Mouse (Mus musculus) midbrain, embryonic 12.5 days (tissue): ENCODE measurements around the gene Smg5. TPM values are rescaled to one million over a fixed set of nuclear protein-coding genes. Genes with fewer than 3 reads are reported as not detected.
"Not testable (repeated sequence)": the region's sequence is repeated elsewhere in the genome, so short reads cannot be mapped to it uniquely, and the experiment has no call there.

Experiments
- ATAC-seq: fragments of 200-750 bp; cut with Nextera tagmentation; 2 replicates; pipeline ENCODE4 v1.8.0; 2017; ENCODE audit warnings: low read depth, moderate TSS enrichment, moderate library complexity; ENCODE audit not compliant: low FRiP score
- H3K27ac ChIP-seq: fragments of 300-500 bp; sonication (generic); replicated peaks from 2 replicates; pipeline ENCODE4 v1.5.1; 2016; ENCODE audit warnings: mild to moderate bottlenecking
- H3K27me3 ChIP-seq: fragments of 300-500 bp; sonication (generic); 2 replicates; pipeline ENCODE4 v1.6.1; 2016; ENCODE audit warnings: mild to moderate bottlenecking
- H3K36me3 ChIP-seq: fragments of 300-500 bp; sonication (generic); 2 replicates; pipeline ENCODE4 v1.6.1; 2016
- H3K4me1 ChIP-seq: fragments of 300-500 bp; sonication (generic); 2 replicates; pipeline ENCODE4 v1.6.1; 2016
- H3K4me2 ChIP-seq: fragments of 300-500 bp; sonication (generic); replicated peaks from 2 replicates; pipeline ENCODE4 v1.6.1; 2016; ENCODE audit warnings: mild to moderate bottlenecking, moderate library complexity
- H3K4me3 ChIP-seq: fragments of 300-500 bp; sonication (generic); 2 replicates; pipeline ENCODE4 v1.5.1; 2016; ENCODE audit warnings: mild to moderate bottlenecking
- H3K9ac ChIP-seq: fragments of 300-500 bp; sonication (generic); replicated peaks from 2 replicates; pipeline ENCODE4 v1.6.1; 2016; ENCODE audit warnings: mild to moderate bottlenecking, moderate library complexity
- H3K9me3 ChIP-seq: fragments of 300-500 bp; sonication (generic); 2 replicates; pipeline ENCODE4 v1.6.1; 2016; ENCODE audit warnings: mild to moderate bottlenecking
- WGBS: fragments of 180-500 bp; shearing (Covaris S2); methylation state at CpG from one replicate; pipeline ENCODE4 v1.1.7; 2016; 5-methylcytosine and 5-hydroxymethylcytosine counted together
- polyA plus RNA-seq: library from polyadenylated mRNA; unstranded; fragments of >200 nt; fragmentation: Nextera tagmentation; extraction: Ambion mirVana; gene quantifications from 2 replicates; pipeline ENCODE4 v1.2.1, GENCODE M21; 2016

The Smg5 gene
- polyA plus RNA-seq, 1 experiment from 2014 or later, result 101 TPM

- H3K36me3 ChIP-seq, result peaks cover 80% of the 10 kb centered on the region
- peaks cover 17% of the 10 kb centered on the region for H3K27me3 ChIP-seq
- H3K9ac ChIP-seq, result no peak overlapping the region
- 0 out of 2 replicates have a peak overlapping the region, but pooled peaks have one; percentile 15 for H3K27ac ChIP-seq
- no peaks in the 10 kb centered on the region for H3K9me3 ChIP-seq
- H3K4me1 ChIP-seq, result peaks cover 6% of the 10 kb centered on the region; the same call in 1 of the 2 replicates
- no peak overlapping the region for H3K4me2 ChIP-seq
- ATAC-seq, result no peak
- H3K4me3 ChIP-seq, result no peak overlapping the region
- WGBS, result 80% methylated on average over 3 of the region's 3 CpGs
Observed at GRCm38 (mm10) chr3:88359989-88360388, 23.9 kb downstream of the Smg5 start.

GRCm38 (mm10) chr3:88361096-88361495, 25.0 kb downstream of the Smg5 start:
- 79% methylated on average over 6 of the region's 6 CpGs for WGBS
- no peak overlapping the region for H3K9ac ChIP-seq
- H3K27ac ChIP-seq, result no peak overlapping the region
- no peak for ATAC-seq
- H3K4me3 ChIP-seq, result no peak overlapping the region
- peaks cover 6% of the 10 kb centered on the region; the same call in 1 of the 2 replicates for H3K4me1 ChIP-seq
- H3K27me3 ChIP-seq, result peaks cover 28% of the 10 kb centered on the region
- peaks cover 69% of the 10 kb centered on the region for H3K36me3 ChIP-seq
- H3K9me3 ChIP-seq, result no peaks in the 10 kb centered on the region
- no peak overlapping the region for H3K4me2 ChIP-seq

DNA sequence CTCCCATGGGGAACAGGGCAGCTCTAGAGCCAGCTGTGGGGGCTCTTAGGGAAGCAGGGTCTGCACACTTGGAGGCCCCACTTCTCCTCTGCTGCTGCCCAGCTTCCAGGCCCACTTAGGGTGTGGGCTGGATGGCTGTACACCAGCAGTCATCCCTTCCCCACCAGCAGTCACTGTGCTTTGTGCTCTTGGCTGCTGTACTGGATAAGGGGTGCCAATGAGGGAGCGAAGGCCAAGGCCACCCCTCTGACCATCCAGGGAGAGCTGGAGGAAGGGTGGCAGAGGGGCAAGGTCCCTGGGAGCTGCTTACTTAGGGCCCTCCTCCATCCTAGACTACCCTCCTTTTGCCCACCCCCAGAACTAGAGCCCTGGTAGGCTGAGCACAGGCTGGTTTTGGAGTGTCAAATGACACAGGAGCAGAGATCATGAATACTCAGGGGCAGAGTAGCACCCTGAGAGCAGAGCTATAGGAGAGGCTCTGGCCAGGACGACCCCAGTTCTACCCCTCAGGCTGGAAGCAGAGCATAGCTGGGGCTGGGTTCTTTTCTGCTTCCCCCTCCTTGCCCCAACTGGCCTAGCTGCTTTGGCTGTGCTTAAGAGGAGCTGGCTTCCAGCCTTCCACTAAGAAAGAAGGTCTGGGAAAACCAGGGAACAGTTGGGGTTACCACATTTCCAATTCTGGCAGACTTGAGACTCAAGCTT, 25.7 kb downstream of the Smg5 start:
- Histone ChIP-seq H3K4me2 (no peak overlapping the region), H3K9me3 (no peaks in the 10 kb centered on the region), H3K36me3 (peaks cover 62% of the 10 kb centered on the region), H3K27me3 (peaks cover 32% of the 10 kb centered on the region), H3K9ac (no peak overlapping the region), H3K27ac (no peak overlapping the region), H3K4me3 (no peak overlapping the region), H3K4me1 (peaks cover 6% of the 10 kb centered on the region; the same call in 1 of the 2 replicates)
- WGBS, result 87% methylated on average over 2 of the region's 2 CpGs
- no peak for ATAC-seq

DNA sequence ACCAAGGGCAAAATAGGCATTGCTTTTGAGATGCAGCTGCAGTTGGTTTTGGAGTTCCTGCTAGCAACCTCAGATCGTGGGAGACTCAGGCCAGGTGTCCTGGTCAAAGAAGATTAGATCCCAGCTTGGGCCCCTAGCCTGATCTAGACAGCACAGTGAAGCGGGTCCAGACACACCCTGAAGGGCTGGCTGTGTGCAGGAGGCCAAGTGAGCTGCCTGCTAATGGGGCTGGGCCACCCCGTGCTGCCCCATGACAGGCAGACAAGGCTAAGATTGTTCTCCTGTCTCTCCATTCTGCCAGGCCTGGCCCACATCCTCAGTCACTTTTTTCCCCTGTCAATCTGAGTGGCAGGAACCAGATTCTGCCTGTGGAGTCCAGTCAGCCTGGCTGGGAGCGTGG, 27.6 kb downstream of the Smg5 start:
- peaks cover 6% of the 10 kb centered on the region; the same call in 1 of the 2 replicates for H3K4me1 ChIP-seq
- no peak overlapping the region for H3K4me2 ChIP-seq
- no peak overlapping the region for H3K4me3 ChIP-seq
- peaks cover 32% of the 10 kb centered on the region for H3K27me3 ChIP-seq
- no peak overlapping the region for H3K27ac ChIP-seq
- no peaks in the 10 kb centered on the region for H3K9me3 ChIP-seq
- H3K36me3 ChIP-seq, result peaks cover 45% of the 10 kb centered on the region
- ATAC-seq, result no peak
- H3K9ac ChIP-seq, result no peak overlapping the region
- 68% methylated on average over 4 of the region's 4 CpGs for WGBS

DNA sequence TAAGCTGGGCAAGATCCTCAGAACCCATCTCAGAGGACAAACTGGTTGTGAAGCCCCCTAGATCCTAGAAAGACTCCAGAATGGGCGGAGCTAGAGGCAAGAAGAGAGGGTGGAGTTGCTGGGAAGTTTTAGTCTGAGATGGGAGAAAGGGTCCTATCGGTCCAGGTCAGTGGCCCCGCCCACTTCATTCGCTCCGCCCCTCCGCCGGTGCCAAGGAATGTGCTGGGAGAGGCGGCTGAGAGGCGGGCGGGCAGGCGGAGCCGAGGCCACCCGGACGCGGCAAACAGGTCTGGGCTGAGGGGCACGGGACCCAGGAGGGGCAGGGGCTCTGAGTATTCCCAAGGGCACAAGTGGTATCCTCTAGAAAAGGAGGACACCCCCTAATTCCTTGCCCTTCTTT, 28.3 kb downstream of the Smg5 start, which contains the start of gene Paqr6:
Paqr6 (plus strand) TSS at position 248 of the 400 bp plus-strand sequence.
- 2% methylated on average over 16 of the region's 16 CpGs for WGBS
- Histone ChIP-seq H3K36me3 (peaks cover 38% of the 10 kb centered on the region), H3K4me2 (no peak within 1 kb of the TSS; the same call in 1 of the 2 replicates), H3K27me3 (peaks cover 32% of the 10 kb centered on the region), H3K27ac (no peak within 1 kb of the TSS), H3K9ac (no peak within 1 kb of the TSS), H3K4me1 (peaks cover 5% of the 10 kb centered on the region; the same call in 1 of the 2 replicates), H3K9me3 (no peaks in the 10 kb centered on the region), H3K4me3 (no peak within 1 kb of the TSS)
- no peak for ATAC-seq

DNA sequence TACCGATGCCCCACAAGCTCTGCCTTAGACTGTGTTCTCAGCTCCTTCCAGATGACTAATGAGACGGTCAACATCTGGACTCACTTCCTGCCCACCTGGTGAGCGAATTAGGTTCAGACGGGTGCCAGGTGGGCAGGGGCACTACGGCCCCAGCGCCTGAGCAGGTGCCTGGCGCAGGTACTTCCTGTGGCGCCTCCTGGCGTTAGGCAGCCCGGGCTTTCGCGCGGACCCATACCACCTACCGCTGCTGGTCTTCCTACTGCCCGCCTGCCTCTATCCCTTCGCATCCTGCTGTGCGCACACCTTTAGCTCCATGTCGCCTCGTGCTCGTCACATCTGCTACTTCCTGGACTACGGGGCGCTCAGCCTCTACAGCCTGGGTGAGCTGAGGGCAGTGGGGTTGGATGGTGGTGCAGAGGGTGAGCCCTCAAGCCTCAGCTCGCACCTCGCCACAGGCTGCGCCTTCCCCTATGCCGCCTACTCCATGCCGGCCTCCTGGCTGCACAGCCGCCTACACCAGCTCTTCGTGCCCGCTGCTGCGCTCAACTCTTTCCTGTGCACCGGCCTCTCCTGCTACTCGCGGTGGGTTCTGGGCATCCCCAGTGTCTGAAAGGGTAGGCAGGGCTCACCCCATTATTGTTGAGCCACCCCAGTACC, 29.8 kb downstream of the Smg5 start:
- Histone ChIP-seq H3K9ac (no peak overlapping the region), H3K4me3 (no peak overlapping the region), H3K4me2 (0 out of 2 replicates have a peak overlapping the region, but pooled peaks have one; percentile 11), H3K27ac (no peak overlapping the region), H3K9me3 (peaks cover 8% of the 10 kb centered on the region; the same call in 1 of the 2 replicates), H3K36me3 (peaks cover 23% of the 10 kb centered on the region), H3K4me1 (peaks cover 3% of the 10 kb centered on the region; the same call in 1 of the 2 replicates), H3K27me3 (peaks cover 32% of the 10 kb centered on the region)
- WGBS, result 35% methylated on average over 34 of the region's 34 CpGs
- ATAC-seq, result no peak

DNA sequence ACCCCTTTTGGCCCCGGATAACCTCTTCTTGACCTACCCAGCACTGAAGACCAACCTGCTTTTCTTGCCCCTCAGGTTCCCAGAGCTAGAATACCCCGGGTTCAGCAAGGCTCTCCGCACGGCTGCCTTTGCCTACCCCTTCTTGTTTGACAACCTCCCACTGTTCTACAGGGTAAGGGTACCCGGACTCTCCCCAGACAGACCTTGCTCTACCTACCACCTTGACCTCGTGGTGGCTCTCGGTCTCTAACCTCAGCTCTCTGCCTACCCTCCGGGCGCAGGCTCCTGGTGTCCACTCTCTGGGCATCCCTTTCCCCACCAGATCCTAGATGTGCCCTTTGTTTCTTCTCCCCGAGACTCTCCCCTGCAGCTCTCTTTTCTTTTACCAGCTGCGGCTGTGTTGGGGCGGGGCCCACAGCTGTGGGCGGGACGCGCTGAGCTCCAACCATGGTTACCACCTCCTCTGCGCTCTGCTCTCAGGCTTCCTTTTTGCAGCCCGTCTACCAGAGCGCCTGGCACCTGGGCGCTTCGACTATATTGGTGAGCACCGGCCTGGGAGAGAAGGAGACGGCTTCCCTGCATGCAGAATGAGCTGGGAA, 30.9 kb downstream of the Smg5 start:
- peak overlapping the region; percentile 21 for H3K4me3 ChIP-seq
- peak overlapping the region; percentile 42 for H3K4me2 ChIP-seq
- ATAC-seq, result peak; percentile 85
- H3K4me1 ChIP-seq, H3K27ac ChIP-seq, H3K9ac ChIP-seq, H3K9me3 ChIP-seq: not testable (repeated sequence)
- peaks cover 12% of the 10 kb centered on the region for H3K36me3 ChIP-seq
- under 1% methylated on average over 18 of the region's 22 CpGs for WGBS
- H3K27me3 ChIP-seq, result peaks cover 32% of the 10 kb centered on the region

GRCm38 (mm10) chr3:88367517-88367916, 31.5 kb downstream of the Smg5 start:
- H3K4me1 ChIP-seq, H3K4me3 ChIP-seq, H3K4me2 ChIP-seq, H3K27ac ChIP-seq, H3K9ac ChIP-seq, H3K36me3 ChIP-seq, H3K9me3 ChIP-seq: not testable (repeated sequence)
- H3K27me3 ChIP-seq, result peaks cover 32% of the 10 kb centered on the region
- 39% methylated on average over 3 of the region's 7 CpGs for WGBS
- peak; percentile 24 for ATAC-seq

GRCm38 (mm10) chr3:88368511-88368910, 32.5 kb downstream of the Smg5 start:
- ATAC-seq, H3K4me1 ChIP-seq, H3K27ac ChIP-seq, H3K9me3 ChIP-seq, H3K4me2 ChIP-seq, H3K4me3 ChIP-seq, H3K36me3 ChIP-seq, H3K9ac ChIP-seq: not testable (repeated sequence)
- WGBS, result 90% methylated on average over 7 of the region's 7 CpGs
- peaks cover 30% of the 10 kb centered on the region for H3K27me3 ChIP-seq

DNA sequence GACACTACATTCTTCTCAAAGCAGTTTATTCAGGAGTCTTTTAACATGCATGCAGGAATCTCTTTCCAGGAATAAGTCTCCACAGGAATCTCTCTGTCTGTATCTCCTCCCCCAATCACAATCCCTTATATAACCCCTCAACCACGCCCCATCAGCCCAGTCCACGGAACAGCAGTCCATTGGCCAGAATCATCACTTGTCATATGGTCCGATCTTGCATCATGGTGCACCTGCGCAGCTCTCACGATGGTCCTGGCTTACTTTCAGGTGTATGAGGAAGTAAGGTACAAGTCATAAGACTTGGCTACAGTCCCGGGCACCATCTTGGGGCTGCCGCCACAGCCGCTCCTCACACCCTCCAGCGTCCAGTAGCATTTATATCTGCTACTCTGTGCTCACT, 36.6 kb downstream of the Smg5 start, which contains the start of gene Bglap3:
Bglap3 (minus strand) TSS at position 101 of the 400 bp plus-strand sequence.
- WGBS, result 95% methylated on average over 9 of the region's 9 CpGs
- H3K4me3 ChIP-seq, H3K9me3 ChIP-seq, H3K4me2 ChIP-seq, H3K27me3 ChIP-seq, H3K9ac ChIP-seq, H3K27ac ChIP-seq, H3K36me3 ChIP-seq, ATAC-seq, H3K4me1 ChIP-seq: not testable (repeated sequence)

- ATAC-seq, result peak; percentile 90
- not testable (repeated sequence) for H3K4me1 ChIP-seq
- peak overlapping the region; percentile 29 for H3K4me2 ChIP-seq
Observed at GRCm38 (mm10) chr3:88375750-88376626, 39.9 kb downstream of the Smg5 start.

More at GRCm38 (mm10) chr3:88375750-88376626, 39.9 kb downstream of the Smg5 start:
- H3K36me3 ChIP-seq, H3K27me3 ChIP-seq, H3K9ac ChIP-seq, H3K4me3 ChIP-seq, H3K9me3 ChIP-seq: not testable (repeated sequence)
- 9% methylated on average over 19 of the region's 19 CpGs for WGBS
- 0 out of 2 replicates have a peak overlapping the region, but pooled peaks have one; percentile 4 for H3K27ac ChIP-seq
